Mouse (Mus musculus) liver, embryonic 16.5 days (tissue): Measurements from ENCODE around the gene Zc2hc1c. TPM values are rescaled to one million over a fixed set of nuclear protein-coding genes. Genes with fewer than 3 reads are reported as not detected.
A peak's percentile ranks its signal among the peaks of the same experiment; 100 is the strongest.

Source experiments
- ATAC-seq: fragments of 200-750 bp; cut with Nextera tagmentation; 2 replicates; pipeline ENCODE4 v1.8.0; 2017; ENCODE audit warnings: low read depth, mild to moderate bottlenecking, moderate number of reproducible peaks, moderate library complexity
- H3K27ac ChIP-seq: fragments of 300-500 bp; sonication (generic); 2 replicates; pipeline ENCODE4 v1.5.1; 2014; ENCODE audit warnings: mild to moderate bottlenecking, low read length
- H3K27me3 ChIP-seq: fragments of 300-500 bp; sonication (generic); 2 replicates; pipeline ENCODE4 v1.6.1; 2014; ENCODE audit warnings: low read depth, low read length, mixed read lengths; ENCODE audit not compliant: control insufficient read depth, insufficient read depth
- H3K36me3 ChIP-seq: fragments of 300-500 bp; sonication (generic); 2 replicates; pipeline ENCODE4 v1.6.1; 2014; ENCODE audit warnings: mild to moderate bottlenecking; ENCODE audit not compliant: control insufficient read depth, insufficient read depth
- H3K4me1 ChIP-seq: fragments of 300-500 bp; sonication (generic); 2 replicates; pipeline ENCODE4 v1.6.1; 2014; ENCODE audit warnings: low read depth, low read length, mixed read lengths; ENCODE audit not compliant: control insufficient read depth
- H3K4me2 ChIP-seq: fragments of 300-500 bp; sonication (generic); 2 replicates; pipeline ENCODE4 v1.6.1; 2014; ENCODE audit warnings: low read depth, low read length, mixed read lengths
- H3K4me3 ChIP-seq: fragments of 300-500 bp; sonication (generic); 2 replicates; pipeline ENCODE4 v1.5.1; 2014; ENCODE audit warnings: low read depth, mild to moderate bottlenecking, low read length
- H3K9ac ChIP-seq: fragments of 300-500 bp; sonication (generic); 2 replicates; pipeline ENCODE4 v1.6.1; 2014; ENCODE audit warnings: low read depth, low read length
- H3K9me3 ChIP-seq: fragments of 300-500 bp; sonication (generic); replicated peaks from 2 replicates; pipeline ENCODE4 v1.6.1; 2016; ENCODE audit warnings: low read length; ENCODE audit not compliant: control insufficient read depth
- WGBS: fragments of 180-500 bp; shearing (Covaris S2); extraction: QIAGEN DNeasy Blood & Tissue Kit; methylation state at CpG from one replicate; pipeline ENCODE4 v1.1.7; 2014; ENCODE audit not compliant: insufficient replicate concordance; 5-methylcytosine and 5-hydroxymethylcytosine counted together
- polyA plus RNA-seq: library from polyadenylated mRNA; unstranded; fragments of >200 nt; fragmentation: Nextera tagmentation; extraction: Ambion mirVana; gene quantifications from 2 replicates; pipeline ENCODE4 v1.2.1, GENCODE M21; 2015

The Zc2hc1c gene
- polyA plus RNA-seq, 1 experiment from 2014 or later: 0.13 TPM

GRCm38 (mm10) chr12:85339947-85340346, 51.6 kb downstream of the Zc2hc1c start:
- peak overlapping the region; percentile 73 for H3K4me2 ChIP-seq
- 10% methylated on average over 4 of the region's 4 CpGs for WGBS
- no peaks in the 10 kb centered on the region for H3K27me3 ChIP-seq
- ATAC-seq: no peak
- peaks cover 11% of the 10 kb centered on the region for H3K36me3 ChIP-seq
- H3K9ac ChIP-seq: 0 out of 2 replicates have a peak overlapping the region, but pooled peaks have one; percentile 11
- H3K9me3 ChIP-seq: no peaks in the 10 kb centered on the region
- H3K4me3 ChIP-seq: peak overlapping the region; percentile 88
- peak overlapping the region; percentile 55 for H3K27ac ChIP-seq
- peaks cover 23% of the 10 kb centered on the region for H3K4me1 ChIP-seq

DNA sequence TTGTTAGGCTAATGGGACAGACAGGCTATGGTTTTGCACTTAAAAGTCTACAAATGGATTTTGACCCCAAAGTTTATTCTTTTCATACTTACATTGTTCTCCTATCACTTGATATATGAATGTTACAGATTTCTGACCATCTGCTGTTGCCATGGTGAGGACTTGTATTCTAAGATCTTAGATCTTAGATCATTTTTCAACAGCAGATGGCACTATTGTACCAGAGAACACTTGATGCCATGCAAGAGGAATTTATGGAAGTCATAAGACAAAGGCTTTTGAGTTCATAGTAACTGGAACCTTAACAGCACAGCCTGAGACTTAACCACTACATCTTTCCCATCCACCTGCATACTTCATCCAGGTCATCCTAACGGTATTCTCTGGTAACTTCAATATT, 52.7 kb downstream of the Zc2hc1c start:
- peaks cover 8% of the 10 kb centered on the region for H3K36me3 ChIP-seq
- 44% methylated on average over 1 of the region's 1 CpGs for WGBS
- no peak overlapping the region for H3K4me2 ChIP-seq
- no peak overlapping the region for H3K9ac ChIP-seq
- no peak overlapping the region for H3K27ac ChIP-seq
- no peak for ATAC-seq
- peaks cover 23% of the 10 kb centered on the region for H3K4me1 ChIP-seq
- no peaks in the 10 kb centered on the region for H3K9me3 ChIP-seq
- H3K27me3 ChIP-seq: no peaks in the 10 kb centered on the region
- no peak overlapping the region for H3K4me3 ChIP-seq

GRCm38 (mm10) chr12:85342310-85342709, 53.9 kb downstream of the Zc2hc1c start:
- 73% methylated on average over 4 of the region's 4 CpGs for WGBS
- Histone ChIP-seq H3K4me2 (no peak overlapping the region), H3K4me1 (peaks cover 17% of the 10 kb centered on the region), H3K4me3 (no peak overlapping the region), H3K27me3 (no peaks in the 10 kb centered on the region), H3K9ac (no peak overlapping the region), H3K9me3 (no peaks in the 10 kb centered on the region), H3K36me3 (peaks cover 7% of the 10 kb centered on the region), H3K27ac (no peak overlapping the region)
- ATAC-seq: no peak

- Histone ChIP-seq H3K36me3 (peaks cover 11% of the 10 kb centered on the region), H3K4me3 (no peak overlapping the region), H3K9ac (no peak overlapping the region), H3K27me3 (no peaks in the 10 kb centered on the region), H3K27ac (no peak overlapping the region), H3K9me3 (no peaks in the 10 kb centered on the region), H3K4me1 (peaks cover 13% of the 10 kb centered on the region), H3K4me2 (no peak overlapping the region)
- ATAC-seq: no peak
- WGBS: 78% methylated on average over 7 of the region's 7 CpGs
These were observed 55.9 kb downstream of the Zc2hc1c start for GRCm38 (mm10) chr12:85344252-85344651.

DNA sequence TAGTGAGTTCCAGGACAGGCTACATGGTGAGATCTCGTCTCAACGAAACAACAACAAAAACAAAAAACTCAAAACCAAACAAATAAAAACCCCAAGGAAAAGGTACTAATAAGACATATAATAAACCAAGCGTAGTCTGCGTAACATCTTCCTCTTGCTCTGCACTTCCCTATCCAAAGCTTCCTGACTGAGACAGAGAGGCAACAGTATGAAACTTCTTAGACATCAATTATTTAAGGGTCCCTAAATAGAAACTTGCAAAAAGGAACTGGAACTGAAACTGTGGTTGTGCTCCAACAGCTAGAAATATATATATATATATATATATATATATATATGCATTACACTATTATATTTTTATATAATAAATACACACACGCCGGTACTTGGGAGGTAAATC, 57.2 kb downstream of the Zc2hc1c start:
- no peak overlapping the region for H3K4me2 ChIP-seq
- H3K9ac ChIP-seq: no peak overlapping the region
- H3K9me3 ChIP-seq: no peaks in the 10 kb centered on the region
- no peak overlapping the region for H3K27ac ChIP-seq
- no peak overlapping the region for H3K4me3 ChIP-seq
- ATAC-seq: no peak
- WGBS: 82% methylated on average over 6 of the region's 6 CpGs
- no peaks in the 10 kb centered on the region for H3K27me3 ChIP-seq
- H3K36me3 ChIP-seq: peaks cover 11% of the 10 kb centered on the region
- H3K4me1 ChIP-seq: peaks cover 7% of the 10 kb centered on the region

DNA sequence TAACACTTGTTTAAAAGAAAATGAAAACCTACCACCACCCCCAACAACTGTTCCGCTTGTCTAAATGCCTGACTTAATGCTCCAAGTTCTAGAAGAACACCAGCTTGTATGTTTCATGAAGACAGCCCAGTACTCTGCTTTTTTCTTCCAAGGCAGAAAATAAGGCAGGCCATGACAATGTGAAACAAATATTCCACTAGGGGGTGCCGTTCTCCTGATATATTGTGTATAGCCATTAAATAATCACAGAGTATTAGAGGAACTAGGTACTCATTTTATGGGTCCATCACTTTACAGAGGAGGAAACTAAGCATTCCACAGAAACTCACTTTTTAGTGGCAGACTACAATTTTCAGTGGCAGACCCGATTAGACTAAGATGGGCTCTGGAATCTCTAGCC, 58.0 kb downstream of the Zc2hc1c start:
- peaks cover 11% of the 10 kb centered on the region for H3K36me3 ChIP-seq
- ATAC-seq: no peak
- no peaks in the 10 kb centered on the region for H3K27me3 ChIP-seq
- 42% methylated on average over 3 of the region's 3 CpGs for WGBS
- no peak overlapping the region for H3K9ac ChIP-seq
- H3K9me3 ChIP-seq: no peaks in the 10 kb centered on the region
- H3K4me3 ChIP-seq: no peak overlapping the region
- no peak overlapping the region for H3K4me2 ChIP-seq
- H3K4me1 ChIP-seq: peaks cover 6% of the 10 kb centered on the region
- no peak overlapping the region for H3K27ac ChIP-seq

DNA sequence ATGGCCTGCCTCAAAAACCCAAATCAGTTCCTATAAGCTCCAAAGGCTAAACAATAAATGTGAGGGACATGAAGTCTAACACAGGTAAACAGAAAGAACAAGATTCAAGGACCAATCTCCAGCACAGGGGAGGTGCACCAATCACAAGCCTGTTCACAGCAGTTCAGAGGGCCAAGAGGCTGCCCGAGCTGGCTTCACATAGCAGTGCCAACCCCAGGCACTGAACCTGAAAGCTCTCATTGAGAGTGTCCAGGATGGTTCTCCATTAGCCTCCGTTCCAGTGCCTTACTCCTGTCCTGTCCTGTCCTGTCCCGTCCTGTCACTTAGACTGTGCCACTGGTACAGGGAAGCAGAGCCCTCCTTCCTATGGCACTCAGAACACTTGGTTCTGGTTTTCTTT, 58.8 kb downstream of the Zc2hc1c start:
- H3K36me3 ChIP-seq: peaks cover 11% of the 10 kb centered on the region
- H3K27ac ChIP-seq: no peak overlapping the region
- WGBS: 75% methylated on average over 3 of the region's 3 CpGs

DNA sequence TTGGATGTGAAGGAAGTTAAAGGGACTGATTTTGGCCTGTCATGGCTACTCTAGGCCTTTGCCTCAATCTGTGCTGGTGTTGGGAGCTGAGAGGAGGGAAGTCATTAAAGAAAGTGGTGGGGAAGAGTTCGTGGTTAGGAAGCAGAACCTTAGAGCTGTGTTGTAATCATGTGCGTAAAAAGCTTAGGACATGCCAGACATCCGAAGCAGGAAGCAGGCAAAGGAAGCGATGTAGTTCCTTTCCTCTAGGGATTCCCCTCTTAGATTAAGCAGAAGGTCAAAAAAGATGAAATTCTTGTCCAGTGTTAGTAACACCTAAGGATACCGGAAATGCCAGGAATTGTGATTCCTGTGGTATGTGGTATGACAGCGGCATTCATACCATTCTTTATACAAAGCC, 59.9 kb downstream of the Zc2hc1c start:
- Histone ChIP-seq H3K4me1 (peaks cover 6% of the 10 kb centered on the region), H3K27ac (peak overlapping the region; percentile 53), H3K4me2 (no peak overlapping the region), H3K36me3 (peaks cover 11% of the 10 kb centered on the region), H3K4me3 (no peak overlapping the region), H3K27me3 (no peaks in the 10 kb centered on the region), H3K9ac (no peak overlapping the region), H3K9me3 (no peaks in the 10 kb centered on the region)
- 66% methylated on average over 6 of the region's 6 CpGs for WGBS
- 0 out of 2 replicates have a peak, but pooled peaks have one; percentile 27 for ATAC-seq

More for the DNA sequence above, 58.8 kb downstream of the Zc2hc1c start:
- H3K4me1 ChIP-seq: peaks cover 6% of the 10 kb centered on the region
- H3K4me3 ChIP-seq: no peak overlapping the region
- no peak overlapping the region for H3K9ac ChIP-seq
- no peaks in the 10 kb centered on the region for H3K27me3 ChIP-seq
- H3K4me2 ChIP-seq: no peak overlapping the region
- peak; percentile 23; the same call in 1 of the 2 replicates for ATAC-seq
- H3K9me3 ChIP-seq: no peaks in the 10 kb centered on the region
